Mouse (Mus musculus) kidney, adult 2 months (tissue): Measurements from ENCODE around the gene Slc10a4. TPM values are rescaled to one million over a fixed set of nuclear protein-coding genes. Genes with fewer than 3 reads are reported as not detected.
"Not testable (repeated sequence)": the region's sequence is repeated elsewhere in the genome, so short reads cannot be mapped to it uniquely, and the experiment has no call there.

Experiments
- DNase-seq: peaks from one replicate; pipeline ENCODE4 v3.0.0; 2021
- H3K27ac ChIP-seq: fragments of 200-500 bp; 2 replicates; pipeline ENCODE4 v1.5.1; 2012; ENCODE audit warnings: low read depth, low read length, control low read depth, inconsistent platforms; ENCODE audit not compliant: insufficient read depth
- H3K27me3 ChIP-seq: fragments of 200-500 bp; replicated peaks from 2 replicates; pipeline ENCODE4 v1.6.1; 2012; ENCODE audit warnings: mild to moderate bottlenecking, moderate library complexity, low read length, inconsistent platforms; ENCODE audit not compliant: control insufficient read depth, insufficient read depth
- H3K36me3 ChIP-seq: fragments of 200-500 bp; 2 replicates; pipeline ENCODE4 v1.6.1; 2012; ENCODE audit warnings: mild to moderate bottlenecking, moderate library complexity, low read length, inconsistent platforms; ENCODE audit not compliant: control insufficient read depth, insufficient read depth
- H3K4me1 ChIP-seq: fragments of 200-500 bp; 2 replicates; pipeline ENCODE4 v1.6.1; 2011; ENCODE audit warnings: low read length; ENCODE audit not compliant: control insufficient read depth, insufficient read depth
- H3K4me3 ChIP-seq: fragments of 200-500 bp; 2 replicates; pipeline ENCODE4 v1.5.1; 2011; ENCODE audit warnings: mild to moderate bottlenecking, low read depth, low read length, control low read depth; ENCODE audit not compliant: insufficient read depth
- CTCF ChIP-seq: fragments of 200-500 bp; conservative IDR thresholded peaks from 2 replicates; pipeline ENCODE4 v1.5.1; 2011; ENCODE audit warnings: low read depth, mild to moderate bottlenecking, control low read depth, low read length, moderate library complexity, mixed read lengths; ENCODE audit not compliant: insufficient read depth, insufficient read length
- POLR2A ChIP-seq: fragments of 200-500 bp; IDR thresholded peaks from one replicate; pipeline ENCODE4 v1.6.1; 2011; ENCODE audit warnings: low read depth, low read length, control low read depth
- WGBS: fragments of 180-500 bp; shearing (Covaris S2); methylation state at CpG from one replicate; pipeline ENCODE4 v1.1.7; 2018; 5-methylcytosine and 5-hydroxymethylcytosine counted together
- polyA plus RNA-seq: library from polyadenylated mRNA; depleted of rRNA; stranded (reverse); fragments of >200 nt; gene quantifications from 2 replicates; pipeline ENCODE4 v1.2.3, GENCODE M21; 2012

The Slc10a4 gene
- polyA plus RNA-seq, 1 experiment, result 2.3 TPM

GRCm38 (mm10) chr5:72994928-72995327 is 11.8 kb upstream of the Slc10a4 start:
- H3K27me3 ChIP-seq, result 0 out of 2 replicates have a peak, but pooled peaks cover 2% of the 10 kb centered on the region
- H3K36me3 ChIP-seq, result no peaks in the 10 kb centered on the region
- no peaks in the 10 kb centered on the region for H3K4me1 ChIP-seq
- WGBS, result 60% methylated on average over 2 of the region's 2 CpGs
- TF ChIP-seq CTCF (no peak), POLR2A (no peak)
- DNase-seq, result no peak
- H3K27ac ChIP-seq, result no peak overlapping the region
- no peak overlapping the region for H3K4me3 ChIP-seq

GRCm38 (mm10) chr5:72995379-72995778 is 11.3 kb upstream of the Slc10a4 start:
- Histone ChIP-seq H3K27me3 (0 out of 2 replicates have a peak, but pooled peaks cover 2% of the 10 kb centered on the region), H3K4me1 (no peaks in the 10 kb centered on the region), H3K36me3 (no peaks in the 10 kb centered on the region), H3K27ac (no peak overlapping the region), H3K4me3 (no peak overlapping the region)
- TF ChIP-seq CTCF (no peak), POLR2A (no peak)
- no peak for DNase-seq
- 23% methylated on average over 10 of the region's 10 CpGs for WGBS

- not testable (repeated sequence) for H3K4me3 ChIP-seq, H3K27ac ChIP-seq, H3K4me1 ChIP-seq, DNase-seq, H3K36me3 ChIP-seq, H3K27me3 ChIP-seq
- 95% methylated on average over 1 of the region's 1 CpGs for WGBS
Observed at GRCm38 (mm10) chr5:72998546-72998945, 8.1 kb upstream of the Slc10a4 start.

GRCm38 (mm10) chr5:73004046-73004445 is 2.6 kb upstream of the Slc10a4 start:
- Histone ChIP-seq H3K4me1 (0 out of 2 replicates have a peak, but pooled peaks cover 2% of the 10 kb centered on the region), H3K27me3 (peaks cover 3% of the 10 kb centered on the region; the same call in 1 of the 2 replicates), H3K36me3 (no peaks in the 10 kb centered on the region), H3K27ac (no peak overlapping the region), H3K4me3 (no peak overlapping the region)
- 85% methylated on average over 5 of the region's 5 CpGs for WGBS
- TF ChIP-seq POLR2A, result no peak
- TF ChIP-seq CTCF, result no peak
- no peak for DNase-seq

GRCm38 (mm10) chr5:73007582-73007959 is 888 bp downstream of the Slc10a4 start:
- H3K4me1 ChIP-seq, result 0 out of 2 replicates have a peak, but pooled peaks cover 2% of the 10 kb centered on the region
- H3K27me3 ChIP-seq, result peaks cover 3% of the 10 kb centered on the region; the same call in 1 of the 2 replicates
- no peak overlapping the region for H3K4me3 ChIP-seq
- H3K36me3 ChIP-seq, result no peaks in the 10 kb centered on the region
- TF ChIP-seq POLR2A (no peak), CTCF (no peak)
- H3K27ac ChIP-seq, result no peak overlapping the region
- WGBS, result 40% methylated on average over 5 of the region's 5 CpGs
- no peak for DNase-seq

- not testable (repeated sequence) for H3K27ac ChIP-seq, H3K4me3 ChIP-seq, H3K27me3 ChIP-seq, H3K36me3 ChIP-seq, H3K4me1 ChIP-seq
- peak; percentile 19 for DNase-seq
- WGBS, result 37% methylated on average over 8 of the region's 8 CpGs
- peak; percentile 47 for TF ChIP-seq CTCF
Observed at GRCm38 (mm10) chr5:73008230-73008629, 1.5 kb downstream of the Slc10a4 start.

- not testable (repeated sequence) for H3K27ac ChIP-seq, H3K4me3 ChIP-seq, DNase-seq, H3K4me1 ChIP-seq, H3K36me3 ChIP-seq, H3K27me3 ChIP-seq
- WGBS, result 89% methylated on average over 16 of the region's 16 CpGs
Observed at GRCm38 (mm10) chr5:73011806-73012205, 5.1 kb downstream of the Slc10a4 start.

- DNase-seq, H3K27ac ChIP-seq, H3K4me1 ChIP-seq, H3K27me3 ChIP-seq, H3K4me3 ChIP-seq, H3K36me3 ChIP-seq: not testable (repeated sequence)
- 31% methylated on average over 27 of the region's 27 CpGs for WGBS
Observed at GRCm38 (mm10) chr5:73012884-73013610, 6.4 kb downstream of the Slc10a4 start.

GRCm38 (mm10) chr5:73013611-73014287 is 7.1 kb downstream of the Slc10a4 start:
- 3% methylated on average over 63 of the region's 65 CpGs for WGBS
- not testable (repeated sequence) for H3K36me3 ChIP-seq, H3K4me1 ChIP-seq, H3K27ac ChIP-seq, H3K27me3 ChIP-seq, DNase-seq
- H3K4me3 ChIP-seq, result peak overlapping the region; percentile 40
